Mouse (Mus musculus): ENCODE measurements at regions not wholly inside any gene's neighbourhood (a gene's known extent, or its start where the extent isn't known, plus 50 kb on each side); places are given as distances from the start of the nearest gene placed in this dataset.

- no peak for DNase-seq (ENCODE audit: low read depth, low spot score)
Measured at GRCm38 (mm10) chr17:89982904-89983303, 72.7 kb upstream of the Gm10184 start.

GRCm38 (mm10) chr17:89979055-89979853 lies 69.0 kb upstream of the Gm10184 start:
- DNase-seq (ENCODE audit: low read depth, low spot score), result peak; percentile 8

GRCm38 (mm10) chr17:89963000-89963399 lies 52.8 kb upstream of the Gm10184 start:
- no peak for DNase-seq (ENCODE audit: low read depth, low spot score)

- DNase-seq (ENCODE audit: low read depth, low spot score), result no peak
Measured at GRCm38 (mm10) chr17:89961431-89961830, 51.2 kb upstream of the Gm10184 start.

- peak; percentile 40 for DNase-seq (ENCODE audit: low read depth, low spot score)
Measured at GRCm38 (mm10) chr17:89960368-89960767, 50.1 kb upstream of the Gm10184 start.

Data from telencephalon, adult 2 months (tissue).